Mouse (Mus musculus) liver, postnatal 0 days (tissue): ENCODE results near the gene Krt71.

Source experiments
- CTCF ChIP-seq: sonication (generic); IDR thresholded peaks from 2 replicates; pipeline ENCODE4 v1.5.1; 2016; ENCODE audit warnings: antibody characterized with exemption, low read depth
- EP300 ChIP-seq: IDR thresholded peaks from 2 replicates; pipeline ENCODE4 v1.6.1; 2016; ENCODE audit warnings: antibody characterized with exemption, low read depth, mild to moderate bottlenecking

DNA sequence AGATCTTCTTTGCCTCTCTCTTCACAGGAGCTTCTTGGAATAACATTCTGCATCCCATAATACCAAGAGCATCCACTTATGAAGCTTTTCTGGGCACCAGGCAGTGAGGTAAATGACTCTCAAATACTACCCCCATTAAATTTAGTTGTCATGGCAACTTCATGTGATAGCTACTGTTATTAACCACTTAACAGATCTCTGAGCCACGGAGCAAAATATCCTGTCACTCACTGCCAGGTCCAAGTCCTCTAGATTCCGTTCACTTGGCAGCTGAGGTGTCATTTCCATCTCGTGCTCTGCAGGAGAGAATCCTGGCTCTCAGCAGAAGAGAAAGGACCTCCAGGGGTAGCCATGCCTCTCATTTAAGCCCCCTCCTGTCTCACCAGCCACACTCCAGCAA is 48.0 kb upstream of the Krt71 start:
- TF ChIP-seq EP300 (no peak), CTCF (no peak)
